Mouse (Mus musculus) G1E (cell line): ENCODE measurements at regions not wholly inside any gene's neighbourhood (a gene's known extent, or its start where the extent isn't known, plus 50 kb on each side); places are given as distances from the start of the nearest gene placed in this dataset.

ENCODE experiments used
- CTCF ChIP-seq: IDR thresholded peaks from 2 replicates; pipeline ENCODE4 v1.5.1; 2012; ENCODE audit warnings: low read depth, low read length, inconsistent platforms, mixed read lengths
- GATA1 ChIP-seq: IDR thresholded peaks from 2 replicates; pipeline ENCODE4 v1.6.1; 2012; ENCODE audit warnings: borderline replicate concordance, low read length, inconsistent platforms, mixed read lengths
- GATA2 ChIP-seq: IDR thresholded peaks from 2 replicates; pipeline ENCODE4 v1.6.1; 2012; ENCODE audit warnings: low read depth, low read length, inconsistent platforms, borderline replicate concordance
- POLR2AphosphoS5 ChIP-seq: IDR thresholded peaks from 2 replicates; pipeline ENCODE4 v1.6.1; 2012; ENCODE audit warnings: low read depth, low read length, inconsistent platforms; ENCODE audit not compliant: insufficient replicate concordance
- TAL1 ChIP-seq: conservative IDR thresholded peaks from 2 replicates; pipeline ENCODE4 v1.6.1; 2012; ENCODE audit warnings: low read depth, low read length, inconsistent platforms, mixed read lengths

GRCm38 (mm10) chr16:75353394-75353793 lies 232.5 kb downstream of the Lipi start:
- TF ChIP-seq GATA1 (no peak), CTCF (no peak), POLR2AphosphoS5 (no peak), TAL1 (no peak), GATA2 (no peak)
